Mouse (Mus musculus) hindbrain, embryonic 16.5 days (tissue): ENCODE results near the gene Crybb3. TPM values are rescaled to one million over a fixed set of nuclear protein-coding genes. Genes with fewer than 3 reads are reported as not detected.

Experiments used
- polyA plus RNA-seq: library from polyadenylated mRNA; unstranded; fragments of >200 nt; fragmentation: Nextera tagmentation; extraction: Ambion mirVana; gene quantifications from 2 replicates; pipeline ENCODE4 v1.2.1, GENCODE M21; 2015

Crybb3 gene
- polyA plus RNA-seq, 1 experiment from 2014 or later = 1.8 TPM

Other genes with a start within 250 kb of the Crybb3 start
- 1.2 TPM in 2 replicates for gene Myo18b, start 185.2 kb downstream of the Crybb3 start, polyA plus RNA-seq
- 27.2 and 30.8 TPM in 2 replicates for gene Grk3, start 65.8 kb downstream of the Crybb3 start, polyA plus RNA-seq
- not detected in 2 replicates for gene Crybb2, start 11.5 kb downstream of the Crybb3 start, polyA plus RNA-seq
- 4.3 and 4.8 TPM in 2 replicates for gene 2900026A02Rik, start 139.7 kb upstream of the Crybb3 start, polyA plus RNA-seq
- gene Tmem211, start 145.3 kb upstream of the Crybb3 start, polyA plus RNA-seq = not detected in 2 replicates
- gene Sgsm1, start 229.2 kb upstream of the Crybb3 start, polyA plus RNA-seq = 19.4 and 23.0 TPM in 2 replicates